Mouse (Mus musculus): ENCODE data around the gene Ube2v1.
A peak's percentile ranks its signal among the peaks of the same experiment; 100 is the strongest.

Gene Ube2v1

GRCm38 (mm10) chr2:167631591-167632448, at the start of gene Ube2v1:
Ube2v1 (minus strand) TSS chr2:167632095.
- peak; percentile 95 for DNase-seq (ENCODE audit: low read depth, low spot score)

- DNase-seq (ENCODE audit: low read depth, low spot score) = no peak
Measured at GRCm38 (mm10) chr2:167680657-167681056, 48.8 kb upstream of the Ube2v1 start.

GRCm38 (mm10) chr2:167679902-167680430, 48.1 kb upstream of the Ube2v1 start:
- no peak for DNase-seq (ENCODE audit: low read depth, low spot score)

- no peak for DNase-seq (ENCODE audit: low read depth, low spot score)
Measured at GRCm38 (mm10) chr2:167678600-167678999, 46.7 kb upstream of the Ube2v1 start.

- no peak for DNase-seq (ENCODE audit: low read depth, low spot score)
Measured at GRCm38 (mm10) chr2:167675120-167675909, 43.4 kb upstream of the Ube2v1 start.

- no peak for DNase-seq (ENCODE audit: low read depth, low spot score)
Measured at GRCm38 (mm10) chr2:167672212-167672685, 40.4 kb upstream of the Ube2v1 start.

GRCm38 (mm10) chr2:167671101-167671633, 39.3 kb upstream of the Ube2v1 start:
- no peak for DNase-seq (ENCODE audit: low read depth, low spot score)

GRCm38 (mm10) chr2:167669398-167669797, 37.5 kb upstream of the Ube2v1 start:
- DNase-seq (ENCODE audit: low read depth, low spot score) = no peak

GRCm38 (mm10) chr2:167668426-167668825, 36.5 kb upstream of the Ube2v1 start:
- no peak for DNase-seq (ENCODE audit: low read depth, low spot score)

GRCm38 (mm10) chr2:167665972-167666713, 34.2 kb upstream of the Ube2v1 start:
- DNase-seq (ENCODE audit: low read depth, low spot score) = no peak

GRCm38 (mm10) chr2:167662713-167663112, 30.8 kb upstream of the Ube2v1 start:
- no peak for DNase-seq (ENCODE audit: low read depth, low spot score)

- DNase-seq (ENCODE audit: low read depth, low spot score) = no peak
Measured at GRCm38 (mm10) chr2:167661270-167662203, 29.6 kb upstream of the Ube2v1 start, which contains the start of gene Gm20431. Gm20431 (minus strand) TSS chr2:167661496.

- DNase-seq (ENCODE audit: low read depth, low spot score) = no peak
Measured at GRCm38 (mm10) chr2:167660611-167660971, 28.7 kb upstream of the Ube2v1 start.

- DNase-seq (ENCODE audit: low read depth, low spot score) = no peak
Measured at GRCm38 (mm10) chr2:167659847-167660610, 28.1 kb upstream of the Ube2v1 start.

GRCm38 (mm10) chr2:167659177-167659846, 27.4 kb upstream of the Ube2v1 start:
- DNase-seq (ENCODE audit: low read depth, low spot score) = no peak

GRCm38 (mm10) chr2:167658712-167659111, 26.8 kb upstream of the Ube2v1 start:
- DNase-seq (ENCODE audit: low read depth, low spot score) = no peak

- DNase-seq (ENCODE audit: low read depth, low spot score) = no peak
Measured at GRCm38 (mm10) chr2:167657973-167658372, 26.1 kb upstream of the Ube2v1 start.

- DNase-seq (ENCODE audit: low read depth, low spot score) = no peak
Measured at GRCm38 (mm10) chr2:167656629-167657478, 25.0 kb upstream of the Ube2v1 start.
